Mouse (Mus musculus) CH12.LX (cell line): ENCODE results near the gene Epha2.

ENCODE experiments used
- GABPA ChIP-seq: IDR thresholded peaks from 2 replicates; pipeline ENCODE4 v1.6.1; 2012; ENCODE audit warnings: low read depth, low read length, improper control_type of control experiment, inconsistent platforms; ENCODE audit not compliant: insufficient replicate concordance
- MAX ChIP-seq: IDR thresholded peaks from 2 replicates; pipeline ENCODE4 v1.6.1; 2011; ENCODE audit warnings: low read length, improper control_type of control experiment
- POLR2A ChIP-seq: IDR thresholded peaks from 2 replicates; pipeline ENCODE4 v1.6.1; 2011; ENCODE audit warnings: low read depth, mild to moderate bottlenecking, improper control_type of control experiment, low read length

GRCm38 (mm10) chr4:141372426-141372825 is 71.4 kb downstream of the Epha2 start:
- no peak for TF ChIP-seq POLR2A
- no peak for TF ChIP-seq MAX
- TF ChIP-seq GABPA = no peak
